ENCODE assay signal across 8 mouse cellular contexts in genomic region chr12:80116206-80117112, GRCm38 (mm10). TPM values are rescaled to one million over a fixed set of nuclear protein-coding genes. Genes with fewer than 3 reads are reported as not detected.
A peak's percentile ranks its signal among the peaks of the same experiment; 100 is the strongest.
DNase-seq lines count a peak whose midpoint lies in the region; ATAC-seq and TF ChIP-seq lines count a peak whose summit lies in the region.

No protein-coding gene starts in this region.

- DNase-seq in kidney, postnatal 4 days, result no peak
- DNase-seq in NIH3T3 (ENCODE audit: low read depth), result peak; percentile 22
- no peak for DNase-seq in liver, postnatal 0 days
- no peak for DNase-seq in gastrocnemius, adult 18-20 months (ENCODE audit: low spot score)
- no peak for DNase-seq in left cerebral cortex, adult 9 months (ENCODE audit: low spot score in 2 of 2)
- no peak for DNase-seq in kidney, adult 8-10 months

- H3K27me3 ChIP-seq in kidney, embryonic 14.5 days (ENCODE audit: control insufficient read depth, insufficient read depth, low read length), result no peaks in the 10 kb centered on the region
- H3K27me3 ChIP-seq in heart, embryonic 12.5 days (replicated peaks), result no peaks in the 10 kb centered on the region
- H3K27me3 ChIP-seq in liver, postnatal 0 days (ENCODE audit: insufficient read depth, low read length), result no peaks in the 10 kb centered on the region

- H3K4me1 ChIP-seq in kidney, embryonic 14.5 days (ENCODE audit: control insufficient read depth, insufficient read depth, low read length), result peaks cover 25% of the 10 kb centered on the region
- peaks cover 17% of the 10 kb centered on the region for H3K4me1 ChIP-seq in heart, embryonic 12.5 days (replicated peaks)
- peaks cover 28% of the 10 kb centered on the region for H3K4me1 ChIP-seq in liver, postnatal 0 days (ENCODE audit: insufficient read depth)

- no peak for TF ChIP-seq CTCF in liver, postnatal 0 days (IDR thresholded peaks at IDR 0.05; ENCODE audit: low read depth)

- peak overlapping the region; percentile 69 for H3K4me3 ChIP-seq in kidney, embryonic 14.5 days (ENCODE audit: low read length)
- H3K4me3 ChIP-seq in heart, embryonic 12.5 days, result peak overlapping the region; percentile 97
- H3K4me3 ChIP-seq in liver, postnatal 0 days (ENCODE audit: low read depth, low read length), result peak overlapping the region; percentile 85

- peak overlapping the region; percentile 90 for H3K9ac ChIP-seq in kidney, embryonic 14.5 days (ENCODE audit: low read depth, low read length)
- peak overlapping the region; percentile 92 for H3K9ac ChIP-seq in heart, embryonic 12.5 days
- H3K9ac ChIP-seq in liver, postnatal 0 days (replicated peaks), result peak overlapping the region; percentile 94

- H3K4me2 ChIP-seq in kidney, embryonic 14.5 days (replicated peaks; ENCODE audit: low read depth, low read length), result peak overlapping the region; percentile 88
- H3K4me2 ChIP-seq in heart, embryonic 12.5 days, result peak overlapping the region; percentile 87
- H3K4me2 ChIP-seq in liver, postnatal 0 days (ENCODE audit: low read depth, low read length), result peak overlapping the region; percentile 87

- no peak for ATAC-seq in kidney, embryonic 14.5 days (ENCODE audit: low FRiP score, low TSS enrichment)
- ATAC-seq in heart, embryonic 12.5 days (ENCODE audit: insufficient number of reproducible peaks, low FRiP score), result no peak
- no peak for ATAC-seq in liver, postnatal 0 days

- 0 out of 2 replicates have a peak, but pooled peaks cover 3% of the 10 kb centered on the region for H3K9me3 ChIP-seq in kidney, embryonic 14.5 days (ENCODE audit: control insufficient read depth, low read length)
- 0 out of 2 replicates have a peak, but pooled peaks cover 3% of the 10 kb centered on the region for H3K9me3 ChIP-seq in heart, embryonic 12.5 days (replicated peaks)
- H3K9me3 ChIP-seq in liver, postnatal 0 days (ENCODE audit: low read length), result no peaks in the 10 kb centered on the region

- no peak for TF ChIP-seq EP300 in liver, postnatal 0 days (IDR thresholded peaks at IDR 0.05; ENCODE audit: low read depth)

- H3K27ac ChIP-seq in kidney, embryonic 14.5 days (ENCODE audit: low read depth, low read length), result peak overlapping the region; percentile 99
- peak overlapping the region; percentile 98 for H3K27ac ChIP-seq in heart, embryonic 12.5 days (ENCODE audit: poor library complexity, severe bottlenecking)
- peak overlapping the region; percentile 99 for H3K27ac ChIP-seq in liver, postnatal 0 days (ENCODE audit: low read depth)

- peaks cover under 1% of the 10 kb centered on the region; the same call in 1 of the 2 replicates for H3K36me3 ChIP-seq in kidney, embryonic 14.5 days (ENCODE audit: control insufficient read depth, insufficient read depth, low read length)
- H3K36me3 ChIP-seq in heart, embryonic 12.5 days, result peaks cover 13% of the 10 kb centered on the region
- peaks cover 4% of the 10 kb centered on the region for H3K36me3 ChIP-seq in liver, postnatal 0 days (replicated peaks; ENCODE audit: insufficient read depth, low read length)

- WGBS in kidney, embryonic 14.5 days, result 40% methylated on average over 18 of the region's 18 CpGs
- 49% methylated on average over 18 of the region's 18 CpGs for WGBS in heart, embryonic 12.5 days
- 50% methylated on average over 18 of the region's 18 CpGs for WGBS in liver, postnatal 0 days (ENCODE audit: insufficient replicate concordance)

RNA-seq across cellular contexts. Expression of gene Zfp36l1, which starts 3.6 kb away (rescaled TPM):
- polyA plus RNA-seq in kidney, embryonic 14.5 days (2014; fragmentation: Nextera tagmentation; extraction: Ambion mirVana), result 166 and 175 TPM in 2 replicates
- 98.4 and 101 TPM in 2 replicates for polyA plus RNA-seq in heart, embryonic 12.5 days (2016; fragmentation: Nextera tagmentation; extraction: Ambion mirVana)
- 42.0 and 45.7 TPM in 2 replicates for polyA plus RNA-seq in liver, postnatal 0 days (2015; fragmentation: Nextera tagmentation; extraction: Ambion mirVana)
- 10 to 100 TPM; 20.1 to 34.4 TPM for total RNA-seq in gastrocnemius, adult 18-20 months (2021)
